Mouse (Mus musculus): ENCODE data around the gene Dpf3.

GRCm38 (mm10) chr12:83247669-83248068, 239.8 kb downstream of the Dpf3 start:
- TF ChIP-seq POLR2A (IDR thresholded peaks at IDR 0.05; ENCODE audit: borderline replicate concordance, control insufficient read depth, low read depth, low read length) (no peak), CTCF (IDR thresholded peaks at IDR 0.05; ENCODE audit: control insufficient read depth, insufficient read depth, low read length) (no peak)

Data from bone marrow, adult 2 months (tissue).